Mouse (Mus musculus) liver, postnatal 0 days (tissue): ENCODE results near the gene Adh7. TPM values are rescaled to one million over a fixed set of nuclear protein-coding genes. Genes with fewer than 3 reads are reported as not detected.

Experiments
- ATAC-seq: fragments of 200-750 bp; cut with Nextera tagmentation; 2 replicates; pipeline ENCODE4 v1.8.0; 2017; ENCODE audit warnings: mild to moderate bottlenecking, moderate library complexity
- DNase-seq: peaks from one replicate; pipeline ENCODE4 v3.0.0-alpha.2; 2016
- H3K27ac ChIP-seq: fragments of 300-500 bp; sonication (generic); 2 replicates; pipeline ENCODE4 v1.5.1; 2014; ENCODE audit warnings: antibody characterized with exemption, moderate library complexity, mild to moderate bottlenecking, low read depth
- H3K27me3 ChIP-seq: fragments of 300-500 bp; sonication (generic); 2 replicates; pipeline ENCODE4 v1.6.1; 2014; ENCODE audit warnings: low read length, control low read depth, mixed read lengths; ENCODE audit not compliant: insufficient read depth
- H3K36me3 ChIP-seq: fragments of 300-500 bp; sonication (generic); replicated peaks from 2 replicates; pipeline ENCODE4 v1.6.1; 2014; ENCODE audit warnings: mild to moderate bottlenecking, control low read depth, low read length, moderate library complexity, mixed read lengths; ENCODE audit not compliant: insufficient read depth
- H3K4me1 ChIP-seq: fragments of 300-500 bp; sonication (generic); 2 replicates; pipeline ENCODE4 v1.6.1; 2014; ENCODE audit warnings: antibody characterized with exemption, mild to moderate bottlenecking, control low read depth; ENCODE audit not compliant: insufficient read depth
- H3K4me2 ChIP-seq: fragments of 300-500 bp; sonication (generic); 2 replicates; pipeline ENCODE4 v1.6.1; 2014; ENCODE audit warnings: low read depth, mild to moderate bottlenecking, low read length, moderate library complexity, mixed read lengths
- H3K4me3 ChIP-seq: fragments of 300-500 bp; sonication (generic); 2 replicates; pipeline ENCODE4 v1.5.1; 2014; ENCODE audit warnings: low read depth, low read length
- H3K9ac ChIP-seq: fragments of 300-500 bp; sonication (generic); replicated peaks from 2 replicates; pipeline ENCODE4 v1.6.1; 2014; ENCODE audit warnings: mild to moderate bottlenecking, moderate library complexity
- H3K9me3 ChIP-seq: fragments of 300-500 bp; sonication (generic); 2 replicates; pipeline ENCODE4 v1.6.1; 2016; ENCODE audit warnings: mild to moderate bottlenecking, control low read depth, low read length, mixed read lengths
- CTCF ChIP-seq: sonication (generic); IDR thresholded peaks from 2 replicates; pipeline ENCODE4 v1.5.1; 2016; ENCODE audit warnings: antibody characterized with exemption, low read depth
- EP300 ChIP-seq: IDR thresholded peaks from 2 replicates; pipeline ENCODE4 v1.6.1; 2016; ENCODE audit warnings: antibody characterized with exemption, low read depth, mild to moderate bottlenecking
- WGBS: fragments of 180-500 bp; shearing (Covaris S2); extraction: QIAGEN DNeasy Blood & Tissue Kit; methylation state at CpG from one replicate; pipeline ENCODE4 v1.1.7; 2014; ENCODE audit not compliant: insufficient replicate concordance; 5-methylcytosine and 5-hydroxymethylcytosine counted together
- polyA plus RNA-seq: library from polyadenylated mRNA; unstranded; fragments of >200 nt; fragmentation: Nextera tagmentation; extraction: Ambion mirVana; gene quantifications from 2 replicates; pipeline ENCODE4 v1.2.1, GENCODE M21; 2015

Adh7 gene
- polyA plus RNA-seq, 1 experiment from 2014 or later: 6.2 TPM

- Histone ChIP-seq H3K4me1 (0 out of 2 replicates have a peak, but pooled peaks cover 2% of the 10 kb centered on the region), H3K27me3 (no peaks in the 10 kb centered on the region), H3K4me2 (no peak overlapping the region), H3K36me3 (no peaks in the 10 kb centered on the region), H3K9me3 (no peaks in the 10 kb centered on the region), H3K27ac (peak overlapping the region; percentile 11; the same call in 1 of the 2 replicates), H3K9ac (no peak overlapping the region), H3K4me3 (no peak overlapping the region)
- DNase-seq: no peak
- peak; percentile 73 for ATAC-seq
- TF ChIP-seq CTCF (no peak), EP300 (0 out of 2 replicates have a peak, but pooled peaks have one; percentile 31)
- WGBS: 54% methylated on average over 5 of the region's 5 CpGs
Measured at GRCm38 (mm10) chr3:138263154-138263930, 45.8 kb downstream of the Adh7 start.

- ATAC-seq (no peak), DNase-seq (no peak)
- no peaks in the 10 kb centered on the region for H3K9me3 ChIP-seq
- 0 out of 2 replicates have a peak, but pooled peaks cover 2% of the 10 kb centered on the region for H3K4me1 ChIP-seq
- H3K4me3 ChIP-seq: no peak overlapping the region
- TF ChIP-seq EP300: no peak
- TF ChIP-seq CTCF: no peak
- H3K4me2 ChIP-seq: no peak overlapping the region
- H3K36me3 ChIP-seq: no peaks in the 10 kb centered on the region
- WGBS: 74% methylated on average over 3 of the region's 3 CpGs
- H3K27ac ChIP-seq: no peak overlapping the region
- H3K9ac ChIP-seq: no peak overlapping the region
- H3K27me3 ChIP-seq: no peaks in the 10 kb centered on the region
Measured at GRCm38 (mm10) chr3:138264648-138265047, 47.1 kb downstream of the Adh7 start.

GRCm38 (mm10) chr3:138270507-138270906 is 52.9 kb downstream of the Adh7 start:
- DNase-seq (no peak), ATAC-seq (no peak)
- Histone ChIP-seq H3K9me3 (no peaks in the 10 kb centered on the region), H3K36me3 (no peaks in the 10 kb centered on the region), H3K9ac (no peak overlapping the region), H3K4me1 (no peaks in the 10 kb centered on the region), H3K4me2 (no peak overlapping the region), H3K4me3 (no peak overlapping the region), H3K27ac (no peak overlapping the region), H3K27me3 (no peaks in the 10 kb centered on the region)
- TF ChIP-seq CTCF: no peak
- no peak for TF ChIP-seq EP300
- whole genome bisulfite sequencing: 17% methylated on average over 1 of the region's 1 CpGs

DNA sequence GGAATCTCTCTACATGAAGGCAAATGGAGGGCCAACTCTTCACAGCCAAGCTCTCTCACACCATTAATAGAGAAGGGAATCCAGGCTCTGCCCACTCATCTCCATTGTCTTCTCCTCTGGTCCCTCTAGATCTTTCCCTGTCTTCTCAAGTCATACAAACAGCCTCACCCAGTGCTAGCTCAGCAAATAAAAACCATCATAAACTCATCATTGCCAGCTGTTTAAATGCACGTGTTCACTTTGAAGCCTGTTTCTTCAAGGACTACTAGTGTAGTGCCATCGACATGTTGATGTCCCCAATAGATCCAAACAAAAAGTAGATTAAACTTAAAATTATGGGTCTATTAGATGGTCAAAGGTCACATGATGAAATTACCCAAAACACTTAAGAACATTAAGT is 53.7 kb downstream of the Adh7 start:
- no peak for DNase-seq
- TF ChIP-seq EP300: no peak
- TF ChIP-seq CTCF: no peak
- Histone ChIP-seq H3K9me3 (no peaks in the 10 kb centered on the region), H3K27me3 (no peaks in the 10 kb centered on the region), H3K27ac (no peak overlapping the region), H3K36me3 (no peaks in the 10 kb centered on the region), H3K9ac (no peak overlapping the region), H3K4me1 (no peaks in the 10 kb centered on the region), H3K4me2 (no peak overlapping the region), H3K4me3 (no peak overlapping the region)
- WGBS: 68% methylated on average over 2 of the region's 2 CpGs
- ATAC-seq: no peak

DNA sequence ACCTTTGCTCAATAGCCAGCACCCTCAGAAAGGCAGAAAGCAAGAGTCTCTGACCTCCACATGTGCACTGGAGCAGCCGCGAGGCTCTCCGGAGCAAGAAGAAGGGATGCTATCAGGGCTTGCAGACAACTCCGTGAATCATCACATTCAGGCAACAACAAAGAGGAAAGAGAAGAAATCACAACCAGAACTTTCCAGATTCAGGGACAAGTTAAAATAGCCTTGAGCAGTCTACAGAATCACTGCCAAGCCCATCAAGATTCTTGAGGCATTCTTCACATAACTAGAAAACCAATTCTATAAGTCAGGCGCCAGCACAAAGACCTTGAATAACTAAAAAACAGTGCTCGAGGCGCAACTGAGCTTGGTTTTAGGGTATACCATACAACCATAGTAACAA is 55.5 kb downstream of the Adh7 start:
- H3K9ac ChIP-seq: no peak overlapping the region

DNA sequence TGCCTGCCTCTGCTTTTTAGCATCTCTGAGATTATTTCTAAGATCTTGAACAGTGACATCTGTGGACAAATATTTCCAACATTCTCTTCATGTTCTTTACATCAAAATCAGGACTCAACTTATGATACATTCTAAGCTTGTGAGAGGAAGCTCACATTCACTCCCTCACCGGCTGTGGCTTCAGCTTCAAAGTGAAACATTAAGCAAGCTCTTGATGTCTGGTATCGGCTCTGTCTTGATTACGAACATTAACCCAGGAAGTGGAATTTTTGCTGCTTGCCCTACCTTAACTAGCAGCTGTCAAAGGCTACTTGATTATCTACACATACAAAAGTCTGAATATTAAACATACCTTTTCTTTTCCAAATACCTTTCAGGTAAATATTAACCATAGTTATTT is 57.5 kb downstream of the Adh7 start:
- no peak for ATAC-seq
- Histone ChIP-seq H3K4me2 (no peak overlapping the region), H3K9ac (no peak overlapping the region), H3K9me3 (no peaks in the 10 kb centered on the region), H3K4me3 (no peak overlapping the region), H3K36me3 (no peaks in the 10 kb centered on the region), H3K27me3 (no peaks in the 10 kb centered on the region), H3K4me1 (no peaks in the 10 kb centered on the region), H3K27ac (no peak overlapping the region)
- DNase-seq: no peak
- TF ChIP-seq CTCF: no peak
- no peak for TF ChIP-seq EP300
- WGBS: 56% methylated on average over 3 of the region's 3 CpGs

More for the DNA sequence above, 55.5 kb downstream of the Adh7 start:
- no peak overlapping the region for H3K4me2 ChIP-seq
- 78% methylated on average over 7 of the region's 7 CpGs for WGBS
- no peaks in the 10 kb centered on the region for H3K9me3 ChIP-seq
- ATAC-seq: no peak
- no peaks in the 10 kb centered on the region for H3K36me3 ChIP-seq
- TF ChIP-seq CTCF (no peak), EP300 (no peak)
- H3K27me3 ChIP-seq: no peaks in the 10 kb centered on the region
- H3K4me1 ChIP-seq: no peaks in the 10 kb centered on the region
- H3K27ac ChIP-seq: no peak overlapping the region
- H3K4me3 ChIP-seq: no peak overlapping the region
- no peak for DNase-seq
